Mouse (Mus musculus): ENCODE measurements around the gene Aggf1.

- TF ChIP-seq POLR2A (IDR thresholded peaks at IDR 0.05; ENCODE audit: low read depth, low read length) (no peak), CTCF (IDR thresholded peaks at IDR 0.05; ENCODE audit: extremely low read depth, insufficient read length, insufficient replicate concordance, low read depth, low read length) (no peak)
These were observed 54.7 kb downstream of the Aggf1 start for GRCm38 (mm10) chr13:95320451-95320850.
